ENCODE assay signal across 28 mouse cellular contexts in genomic region chr4:35135806-35136205, GRCm38 (mm10). TPM values are rescaled to one million over a fixed set of nuclear protein-coding genes. Genes with fewer than 3 reads are reported as not detected.
DNase-seq lines count a peak whose midpoint lies in the region; ATAC-seq and TF ChIP-seq lines count a peak whose summit lies in the region.
"Had no signal": no experiment of that assay in that cellular context is flagged by ENCODE, and none has a peak within 500 bp of the region (broad histone marks: within the 10 kb centered on the region; RNA-seq: fewer than 3 reads in every experiment).

No protein-coding gene starts in this region.

- WGBS in kidney, embryonic 16.5 days: 77% methylated on average over 4 of the region's 4 CpGs
- 86% methylated on average over 4 of the region's 4 CpGs for WGBS in thymus, adult 2 months

- H3K4me2 ChIP-seq in kidney, embryonic 16.5 days (replicated peaks; ENCODE audit: low read depth, low read length): no peak overlapping the region
- H3K4me2 ChIP-seq: forebrain, embryonic 15.5 days; heart, embryonic 11.5 days; limb, embryonic 15.5 days; midbrain, embryonic 11.5 days had no signal

- H3K36me3 ChIP-seq in kidney, embryonic 16.5 days (ENCODE audit: insufficient read depth, low read length): no peaks in the 10 kb centered on the region
- no peaks in the 10 kb centered on the region for H3K36me3 ChIP-seq in ES-Bruce4 (ENCODE audit: control insufficient read depth, insufficient read depth, low read length, poor library complexity, severe bottlenecking)
- no peaks in the 10 kb centered on the region for H3K36me3 ChIP-seq in thymus, adult 2 months (ENCODE audit: control insufficient read depth, insufficient read depth, low read length)
- H3K36me3 ChIP-seq: forebrain, embryonic 15.5 days; limb, embryonic 15.5 days had no signal

- no peak overlapping the region for H3K4me3 ChIP-seq in kidney, embryonic 16.5 days (ENCODE audit: low read length)
- H3K4me3 ChIP-seq in ES-Bruce4 (ENCODE audit: low read depth, low read length): no peak overlapping the region
- H3K4me3 ChIP-seq in thymus, adult 2 months (ENCODE audit: control insufficient read depth, insufficient read depth, low read length): no peak overlapping the region
- H3K4me3 ChIP-seq: forebrain, embryonic 15.5 days; limb, embryonic 15.5 days had no signal

- no peak for ATAC-seq in kidney, embryonic 16.5 days (ENCODE audit: low FRiP score, low TSS enrichment)
- ATAC-seq: forebrain, embryonic 15.5 days; hindbrain, postnatal 0 days had no signal

- no peaks in the 10 kb centered on the region for H3K9me3 ChIP-seq in kidney, embryonic 16.5 days (ENCODE audit: low read length)
- H3K9me3 ChIP-seq in ES-Bruce4 (replicated peaks; ENCODE audit: control insufficient read depth, insufficient read depth, low read length, poor library complexity, severe bottlenecking): no peaks in the 10 kb centered on the region
- H3K9me3 ChIP-seq: forebrain, embryonic 15.5 days; limb, embryonic 15.5 days had no signal

- TF ChIP-seq CTCF in ES-Bruce4 (IDR thresholded peaks at IDR 0.05; ENCODE audit: low read depth, low read length): no peak
- no peak for TF ChIP-seq CTCF in thymus, adult 2 months (IDR thresholded peaks at IDR 0.05; ENCODE audit: borderline replicate concordance, control insufficient read depth, extremely low read depth, insufficient read depth, low read length, poor library complexity)

- TF ChIP-seq EP300 in ES-Bruce4 (IDR thresholded peaks at IDR 0.05; ENCODE audit: insufficient read depth, low read depth, low read length): no peak

- H3K4me1 ChIP-seq in kidney, embryonic 16.5 days (ENCODE audit: insufficient read depth, low read length): peaks cover 30% of the 10 kb centered on the region
- peaks cover 8% of the 10 kb centered on the region for H3K4me1 ChIP-seq in ES-Bruce4 (ENCODE audit: control insufficient read depth, insufficient read depth, low read length)
- peaks cover 31% of the 10 kb centered on the region for H3K4me1 ChIP-seq in thymus, adult 2 months (replicated peaks; ENCODE audit: control insufficient read depth, insufficient read depth, low read length)
- H3K4me1 ChIP-seq: forebrain, embryonic 15.5 days had no signal

- H3K9ac ChIP-seq in kidney, embryonic 16.5 days (replicated peaks; ENCODE audit: low read length): no peak overlapping the region
- H3K9ac ChIP-seq in ES-Bruce4 (ENCODE audit: low read depth, poor library complexity, severe bottlenecking): no peak overlapping the region
- H3K9ac ChIP-seq: forebrain, embryonic 15.5 days; limb, embryonic 15.5 days had no signal

- H3K27me3 ChIP-seq in kidney, embryonic 16.5 days (ENCODE audit: insufficient read depth, low read length): no peaks in the 10 kb centered on the region
- H3K27me3 ChIP-seq in ES-Bruce4 (ENCODE audit: control insufficient read depth, insufficient read depth, low read length, poor library complexity, severe bottlenecking): no peaks in the 10 kb centered on the region
- no peaks in the 10 kb centered on the region for H3K27me3 ChIP-seq in thymus, adult 2 months (ENCODE audit: control insufficient read depth, insufficient read depth, low read length)
- H3K27me3 ChIP-seq: forebrain, embryonic 15.5 days; limb, embryonic 15.5 days had no signal

- H3K27ac ChIP-seq in kidney, embryonic 16.5 days (ENCODE audit: low read length): no peak overlapping the region
- peak overlapping the region; percentile 72; the same call in 1 of the 2 replicates for H3K27ac ChIP-seq in ES-Bruce4 (ENCODE audit: insufficient read depth, low read length)
- no peak overlapping the region for H3K27ac ChIP-seq in thymus, adult 2 months (ENCODE audit: control insufficient read depth, insufficient read depth, low read length)
- H3K27ac ChIP-seq: forebrain, embryonic 15.5 days; hindbrain, postnatal 0 days; limb, embryonic 15.5 days had no signal

- no peak for TF ChIP-seq POLR2A in ES-Bruce4 (IDR thresholded peaks at IDR 0.05; ENCODE audit: insufficient read depth, low read length)
- no peak for TF ChIP-seq POLR2A in thymus, adult 2 months (IDR thresholded peaks at IDR 0.05; ENCODE audit: control insufficient read depth, extremely low read depth, insufficient read depth, low read length, poor library complexity)

- peak; percentile 86 for DNase-seq in heart, adult 11 months
- DNase-seq in heart, adult 18-20 months: no peak
- peak; percentile 18 to 57 for DNase-seq in kidney, postnatal 36 days
- peak; percentile 62 for DNase-seq in R1 (ENCODE audit: low read depth, low spot score)
- DNase-seq in thymus, adult 2 months: no peak
- DNase-seq: cerebellum, adult 2 months; cerebellum, postnatal 25 days; layer of hippocampus, adult 9-11 months; lung, adult 18-20 months; lung, postnatal 10 days had no signal

RNA-seq across cellular contexts. Expression of gene Ifnk, which starts 16.1 kb away (rescaled TPM):
- not detected for total RNA-seq in heart, adult 18-20 months (2021)
- polyA plus RNA-seq in kidney, embryonic 16.5 days (2015; fragmentation: Nextera tagmentation; extraction: Ambion mirVana): 0.27 and 0.30 TPM in 2 replicates
- polyA plus RNA-seq in ES-Bruce4 (2011; ENCODE audit: insufficient read depth, insufficient read length, low read depth, missing spikeins): not detected in 2 replicates
- polyA plus RNA-seq in thymus, adult 2 months (2012; rRNA removed): not detected in 2 replicates
- total RNA-seq: adrenal gland, adult 18-20 months; gastrocnemius, adult 8-10 months; hematopoietic stem cell, adult 5-6 weeks; hindbrain, postnatal 0 days; left cerebral cortex, adult 18-20 months; left cerebral cortex, postnatal 25 days; neutrophil, adult 5-6 weeks had no signal
- polyA plus RNA-seq: cerebellum, adult 2 months; embryonic facial prominence, embryonic 14.5 days; gonadal fat pad, adult 2 months; heart, embryonic 11.5 days; heart, postnatal 0 days; hindbrain, postnatal 0 days; large intestine, adult 2 months; urinary bladder, adult 2 months had no signal

RNA-seq across cellular contexts. Expression of gene Mob3b, which starts 21.5 kb away (rescaled TPM):
- total RNA-seq in heart, adult 18-20 months (2021): 1 to 10 TPM; 1.0 to 1.9 TPM
- 14.7 and 17.2 TPM in 2 replicates for polyA plus RNA-seq in kidney, embryonic 16.5 days (2015; fragmentation: Nextera tagmentation; extraction: Ambion mirVana)
- 4.5 and 6.5 TPM in 2 replicates for polyA plus RNA-seq in ES-Bruce4 (2011; ENCODE audit: insufficient read depth, insufficient read length, low read depth, missing spikeins)
- polyA plus RNA-seq in thymus, adult 2 months (2012; rRNA removed): 2.6 and 2.8 TPM in 2 replicates

Comparison
In these comparisons a context has a peak if more than half of its experiments do, and no peak if none do; other contexts are left out.
1. DNase-seq: peak in heart, adult 11 months (single experiment), kidney, postnatal 36 days (2 of 2) and R1 (single experiment); none in heart, adult 18-20 months (0 of 2) and thymus, adult 2 months (single experiment).